Mouse (Mus musculus): ENCODE measurements around the gene Cep131.

Gene Cep131

DNA sequence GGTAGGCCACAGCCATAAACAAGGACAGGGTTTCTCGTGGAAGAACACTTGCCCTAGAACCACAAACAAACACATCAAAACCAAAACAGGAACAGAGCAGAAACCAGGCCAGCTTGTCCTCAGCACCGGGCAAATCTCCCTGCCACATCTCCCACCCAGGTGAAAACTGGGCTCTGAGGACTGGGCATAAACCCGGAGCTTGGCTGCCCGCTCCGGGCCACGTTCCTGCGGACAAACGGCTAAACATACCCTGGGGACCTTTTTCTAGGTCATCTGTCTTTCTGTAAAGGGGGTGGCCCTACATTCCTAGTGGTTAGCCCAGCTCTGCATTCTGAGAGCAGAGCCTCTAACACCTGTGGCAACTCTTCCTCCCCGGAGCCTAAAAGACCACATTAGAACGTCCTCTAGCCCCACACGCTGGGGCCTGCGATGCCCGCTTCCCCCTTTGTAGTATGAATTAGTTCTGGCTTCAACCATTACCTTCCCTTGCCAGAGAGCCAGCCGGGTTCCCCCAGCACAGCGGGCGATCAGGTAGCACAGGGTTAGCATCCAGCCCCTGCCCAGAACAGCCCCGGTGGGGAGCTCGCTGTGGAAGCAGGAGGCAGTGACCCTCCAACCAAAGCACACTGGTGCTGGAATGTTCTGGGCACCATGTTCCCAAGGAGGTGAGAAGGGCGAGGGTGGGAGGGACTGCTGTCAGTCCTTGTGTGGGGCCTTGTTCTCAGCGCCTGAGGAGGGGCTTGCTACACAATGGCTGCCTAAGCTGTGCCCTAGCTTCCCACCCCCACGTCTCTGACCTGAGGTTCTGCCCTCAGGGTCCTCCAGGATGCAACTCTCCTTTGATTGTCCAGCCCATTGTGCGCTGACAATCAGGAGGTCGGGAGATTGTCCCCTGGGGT lies 66.8 kb downstream of the Cep131 start:
- peak; percentile 62 to 64 for DNase-seq

DNA sequence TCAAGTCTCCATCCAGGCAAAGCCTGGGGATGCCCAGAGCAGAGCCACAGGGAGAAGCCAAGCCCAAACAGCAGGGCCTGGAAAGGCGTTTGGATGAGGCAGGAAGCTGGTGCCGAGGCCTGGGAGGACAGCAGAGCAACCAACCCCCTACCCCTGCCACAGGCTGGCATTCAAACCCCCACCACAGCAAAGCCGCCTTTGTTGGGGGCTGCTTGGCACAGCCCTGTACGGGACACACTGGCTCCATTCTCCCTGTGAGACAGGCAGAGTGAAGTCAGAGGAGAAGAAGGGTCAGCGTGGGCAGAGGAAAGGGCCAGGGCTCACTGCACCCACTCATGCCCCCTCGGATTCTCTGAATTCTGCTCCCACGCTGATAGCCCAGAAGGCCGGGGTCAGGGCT lies 69.6 kb downstream of the Cep131 start:
- DNase-seq, result no peak

DNA sequence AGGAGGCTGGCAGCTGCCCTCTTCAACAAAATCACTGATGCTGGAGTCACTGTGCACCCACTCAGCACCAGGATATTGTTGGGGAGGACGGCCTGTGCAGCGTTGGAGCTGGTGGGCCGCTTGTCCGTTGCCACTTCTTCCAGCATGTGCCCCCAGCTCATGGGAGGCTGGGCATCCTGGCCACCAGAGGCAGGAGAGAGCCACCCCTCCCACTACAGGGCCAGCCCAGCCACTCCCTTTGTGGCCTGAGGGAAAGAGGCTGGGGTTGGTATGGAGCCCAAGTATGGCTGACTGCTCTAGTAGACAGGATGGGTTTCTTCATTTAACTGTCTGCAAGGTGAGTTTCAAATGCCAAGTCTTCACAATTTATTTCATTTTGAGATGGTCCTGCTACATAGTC lies 71.9 kb downstream of the Cep131 start:
- DNase-seq, result no peak

Data from cerebellum, adult 18-20 months (tissue).